Mouse (Mus musculus) erythroblast, embryonic 14.5 days (primary cell): Measurements from ENCODE around the gene Sugp2.

Experiments
- GATA1 ChIP-seq: IDR thresholded peaks from 2 replicates; pipeline ENCODE4 v1.6.1; 2012; ENCODE audit warnings: low read length, inconsistent platforms, mixed read lengths
- TAL1 ChIP-seq: IDR thresholded peaks from 3 replicates; pipeline ENCODE4 v1.6.1; 2012; ENCODE audit warnings: low read length, inconsistent platforms, mixed read lengths

DNA sequence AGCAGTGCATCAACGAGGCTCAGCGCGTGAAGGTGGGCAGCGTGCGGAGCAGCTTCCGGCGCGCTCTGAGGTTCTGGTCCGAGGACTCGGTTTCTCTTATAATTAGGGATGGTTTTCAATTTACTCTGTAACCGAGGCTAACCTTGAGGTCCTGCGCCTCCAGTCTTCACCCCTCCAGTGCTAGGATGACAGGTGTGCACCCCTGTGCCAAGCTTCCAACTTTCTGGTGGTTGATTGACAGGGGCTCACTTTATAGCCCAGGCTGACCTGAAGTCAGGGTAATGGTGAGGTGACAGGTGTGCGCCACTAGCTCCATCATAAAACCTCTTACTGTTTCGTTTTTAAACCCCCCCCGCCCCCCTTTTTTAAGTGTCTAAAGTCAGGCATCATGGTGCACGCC is 68.9 kb downstream of the Sugp2 start:
- TF ChIP-seq TAL1 = no peak
- no peak for TF ChIP-seq GATA1
